Mouse (Mus musculus): ENCODE measurements around the gene Kxd1. TPM values are rescaled to one million over a fixed set of nuclear protein-coding genes. Genes with fewer than 3 reads are reported as not detected.
"Not testable (repeated sequence)": the region's sequence is repeated elsewhere in the genome, so short reads cannot be mapped to it uniquely, and the experiment has no call there.

The Kxd1 gene
- total RNA-seq, 2 experiments from 2014 or later = 67.7 to 74.7 TPM

DNA sequence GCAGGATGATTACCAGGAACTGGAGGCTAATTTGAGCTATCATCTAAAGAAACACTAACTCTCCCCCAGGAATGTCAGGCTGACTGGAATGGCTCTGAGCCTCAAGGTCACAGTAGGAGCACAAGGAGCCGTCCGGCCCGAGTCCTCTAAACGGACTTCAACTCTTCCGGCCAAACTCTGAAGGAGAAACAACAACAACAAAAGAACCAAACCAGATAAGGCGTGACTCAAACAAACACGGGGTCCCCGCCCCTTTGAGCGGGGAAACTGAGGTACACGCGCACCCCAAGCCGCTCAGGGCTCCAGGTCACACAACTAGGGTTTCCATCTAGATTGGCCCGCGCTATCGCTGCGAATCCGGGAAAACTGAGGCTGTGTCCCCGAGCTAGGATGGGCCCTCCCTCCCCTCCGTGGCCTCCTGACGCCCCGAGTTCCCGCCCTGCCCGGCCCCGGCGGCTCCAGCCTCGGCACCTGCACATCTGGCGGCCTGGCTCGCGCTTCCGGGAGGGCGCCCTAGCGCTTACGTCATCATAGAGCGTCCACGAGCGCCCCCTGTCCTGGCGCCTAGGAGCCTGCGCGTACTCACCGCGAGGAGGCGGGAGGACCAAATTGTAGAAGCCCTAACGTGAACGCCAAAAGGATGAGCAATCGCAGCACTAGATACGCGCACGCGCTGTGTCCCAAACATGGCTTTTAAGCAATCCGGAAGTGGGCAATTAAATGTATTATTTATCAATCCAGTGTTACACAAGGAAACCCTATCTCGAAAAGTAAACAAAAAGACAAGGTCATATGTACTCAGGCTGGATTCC, 5.0 kb downstream of the Kxd1 start:
- intact Hi-C loops (cut with DNase I) = no loop called here
- DNase-seq = peak; percentile 90 to 92

GRCm38 (mm10) chr8:70519606-70520005, 8.2 kb downstream of the Kxd1 start:
- intact Hi-C loops (cut with DNase I) = no loop called here
- no peak for DNase-seq

GRCm38 (mm10) chr8:70519043-70519442, 8.7 kb downstream of the Kxd1 start:
- no peak for DNase-seq
- intact Hi-C loops (cut with DNase I) = no loop called here

DNA sequence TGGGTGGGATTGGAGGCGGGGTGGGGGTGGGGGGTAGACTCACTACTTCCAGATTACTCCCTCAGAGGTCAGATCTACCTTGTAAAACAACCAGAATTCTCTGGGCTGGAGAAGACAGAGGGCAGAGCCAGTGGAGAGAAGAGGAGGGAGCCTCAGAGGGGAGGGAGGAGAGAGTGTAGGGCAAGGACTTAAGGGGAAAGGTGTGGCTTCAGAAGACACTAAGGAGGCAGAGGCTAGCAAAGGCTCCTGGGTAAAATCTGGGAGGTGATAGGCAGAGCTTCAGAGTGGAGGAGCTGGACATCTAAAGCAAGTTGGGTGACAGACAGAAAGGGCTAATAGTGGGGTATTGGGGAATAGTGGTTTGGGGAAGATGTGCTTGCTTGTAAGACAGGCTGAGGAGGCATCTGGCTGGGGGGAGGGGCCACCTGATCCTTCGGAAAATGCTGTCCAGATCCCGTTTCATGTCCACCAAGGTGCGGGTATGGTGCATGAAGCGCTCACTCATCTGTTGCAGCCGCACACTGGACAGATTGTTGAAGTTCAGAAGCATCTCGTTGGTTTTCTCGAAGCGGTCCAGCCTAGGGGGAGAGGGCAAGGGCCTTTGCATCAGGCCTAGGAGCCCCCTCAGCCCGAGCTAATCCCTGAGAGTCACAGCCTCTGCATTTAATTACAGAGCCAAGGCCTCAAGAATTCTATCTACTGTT, 9.7 kb downstream of the Kxd1 start:
- DNase-seq = no peak
- intact Hi-C loops (cut with DNase I) = no loop called here

DNA sequence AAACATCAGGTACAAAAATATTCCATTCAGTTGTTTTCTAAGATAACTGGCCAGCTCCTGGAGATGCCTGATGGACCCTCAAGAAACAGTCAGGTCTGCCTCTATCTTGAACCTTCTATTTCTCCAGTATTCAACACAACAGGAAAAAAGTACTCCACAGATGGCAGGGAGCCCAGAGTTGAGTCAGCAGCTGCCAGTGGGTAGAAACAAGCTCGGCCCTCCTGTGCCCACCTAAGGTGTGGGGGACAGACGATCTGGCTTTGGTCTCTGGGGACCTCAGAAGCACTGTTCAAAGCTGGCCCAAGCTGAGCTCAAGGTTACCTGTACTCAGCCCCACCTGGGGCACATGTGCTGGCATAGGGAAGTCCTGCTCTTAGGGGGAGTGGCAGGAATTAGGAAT, 14.3 kb downstream of the Kxd1 start:
- DNase-seq = no peak
- intact Hi-C loops (cut with DNase I) = no loop called here

DNA sequence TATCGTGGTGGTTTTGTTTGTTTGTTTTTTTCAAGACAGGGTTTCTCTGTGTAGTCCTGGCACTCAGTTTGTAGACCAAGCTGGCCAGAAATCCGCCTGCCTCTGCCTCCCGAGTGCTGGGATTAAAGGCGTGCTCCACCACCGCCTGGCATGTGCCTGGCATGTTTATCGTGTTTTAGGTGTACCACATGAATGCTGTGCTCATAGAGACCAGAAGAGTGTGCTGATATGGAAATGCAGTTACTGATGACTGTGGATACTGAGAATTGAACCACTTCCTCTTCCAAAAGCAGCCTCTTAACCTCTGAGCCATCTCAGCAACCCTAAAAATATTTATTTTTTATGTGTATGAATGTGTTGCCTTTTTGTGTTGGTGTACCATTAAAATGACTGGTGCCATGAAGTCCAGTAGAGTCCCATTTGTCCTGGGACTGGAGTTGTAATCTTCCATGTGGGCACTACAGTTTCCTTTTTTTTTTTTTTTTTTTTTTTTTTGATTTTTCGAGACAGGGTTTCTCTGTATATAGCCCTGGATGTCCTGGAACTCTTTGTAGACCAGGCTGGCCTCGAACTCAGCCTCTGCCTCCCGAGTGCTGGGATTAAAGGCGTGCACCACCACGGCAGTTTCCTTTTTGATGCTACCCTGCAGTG, 15.4 kb downstream of the Kxd1 start:
- DNase-seq = no peak
- intact Hi-C loops (cut with DNase I) = no loop called here

GRCm38 (mm10) chr8:70511770-70512169, 16.0 kb downstream of the Kxd1 start:
- intact Hi-C loops (cut with DNase I) = no loop called here
- no peak for DNase-seq

GRCm38 (mm10) chr8:70511174-70511573, 16.6 kb downstream of the Kxd1 start:
- intact Hi-C loops (cut with DNase I); DNase-seq: not testable (repeated sequence)

- intact Hi-C loops (cut with DNase I) = no loop called here
- peak; percentile 95 to 96 for DNase-seq
Observed at GRCm38 (mm10) chr8:70510228-70510915, 17.4 kb downstream of the Kxd1 start, which contains the start of gene Uba52. TSS of gene Uba52 (minus strand) at chr8:70510801.

DNA sequence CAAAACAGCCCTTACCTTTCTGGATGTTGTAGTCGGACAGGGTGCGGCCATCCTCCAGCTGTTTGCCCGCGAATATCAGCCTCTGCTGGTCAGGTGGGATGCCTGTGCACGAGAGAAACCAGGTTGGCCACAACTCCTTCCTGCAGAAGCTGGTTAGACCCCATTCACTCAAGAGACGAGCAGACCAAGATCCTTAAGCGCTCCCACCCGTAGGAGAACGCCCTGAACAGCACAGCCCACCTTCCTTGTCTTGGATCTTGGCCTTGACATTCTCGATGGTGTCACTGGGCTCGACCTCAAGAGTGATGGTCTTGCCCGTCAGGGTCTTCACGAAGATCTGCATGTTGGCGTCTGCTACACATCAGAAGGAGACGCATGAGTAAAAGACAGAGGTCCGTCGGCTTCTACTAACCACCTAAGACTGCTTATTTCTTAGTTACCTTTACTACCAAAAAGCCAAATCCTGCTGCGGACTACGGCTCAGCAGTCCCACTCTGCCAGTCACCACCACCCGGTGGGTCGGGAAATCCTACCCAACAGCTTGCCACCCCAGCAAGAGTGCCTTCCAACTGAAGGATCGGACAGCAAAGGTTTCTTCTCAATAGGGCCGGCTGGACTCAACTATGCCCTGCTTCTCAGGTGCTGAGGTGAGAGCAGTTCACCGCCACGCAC, 18.3 kb downstream of the Kxd1 start:
- DNase-seq = no peak
- intact Hi-C loops (cut with DNase I) = no loop called here

- no peak for DNase-seq
- intact Hi-C loops (cut with DNase I) = no loop called here
Observed at GRCm38 (mm10) chr8:70507027-70507393, 20.7 kb downstream of the Kxd1 start.

DNA sequence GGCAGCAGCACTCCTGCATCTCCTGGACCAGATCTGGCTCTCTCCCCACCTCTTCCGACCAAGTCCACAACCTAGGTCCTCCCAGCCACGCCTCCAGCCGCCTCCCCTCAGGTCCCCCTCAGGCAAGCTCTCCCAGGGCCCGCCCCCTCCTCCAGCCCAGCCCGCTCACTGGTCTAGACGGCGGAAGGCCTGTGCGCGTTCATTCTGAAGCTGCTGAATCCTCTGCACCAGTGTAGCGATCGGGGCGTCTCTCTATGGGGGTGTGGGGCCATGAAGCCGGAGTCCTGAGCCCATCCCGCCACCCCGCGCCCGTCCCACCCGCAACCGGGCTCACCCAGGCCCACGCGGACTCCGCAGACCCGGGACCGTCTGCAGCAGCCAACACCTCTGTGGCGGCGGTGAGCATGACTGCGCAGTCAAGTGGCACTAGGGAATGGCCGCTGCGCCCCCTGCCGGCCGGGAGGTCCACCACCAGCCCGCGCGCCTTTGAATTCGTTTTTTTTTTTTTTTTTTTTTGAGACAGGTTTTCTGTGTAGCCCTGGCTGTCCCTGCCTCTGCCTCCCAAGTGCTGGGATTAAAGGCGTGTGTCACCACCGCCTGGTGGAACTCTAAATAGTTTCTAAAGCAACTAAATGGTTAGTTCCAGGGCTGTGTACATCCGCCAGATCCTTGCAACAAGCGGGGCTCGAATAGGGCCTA, 21.3 kb downstream of the Kxd1 start, which contains the start of gene Rex1bd:
TSS of gene Rex1bd (minus strand) at position 425 of the 699 bp plus-strand sequence.
- DNase-seq = peak; percentile 88 to 95
- intact Hi-C loops (cut with DNase I) = no loop called here

DNA sequence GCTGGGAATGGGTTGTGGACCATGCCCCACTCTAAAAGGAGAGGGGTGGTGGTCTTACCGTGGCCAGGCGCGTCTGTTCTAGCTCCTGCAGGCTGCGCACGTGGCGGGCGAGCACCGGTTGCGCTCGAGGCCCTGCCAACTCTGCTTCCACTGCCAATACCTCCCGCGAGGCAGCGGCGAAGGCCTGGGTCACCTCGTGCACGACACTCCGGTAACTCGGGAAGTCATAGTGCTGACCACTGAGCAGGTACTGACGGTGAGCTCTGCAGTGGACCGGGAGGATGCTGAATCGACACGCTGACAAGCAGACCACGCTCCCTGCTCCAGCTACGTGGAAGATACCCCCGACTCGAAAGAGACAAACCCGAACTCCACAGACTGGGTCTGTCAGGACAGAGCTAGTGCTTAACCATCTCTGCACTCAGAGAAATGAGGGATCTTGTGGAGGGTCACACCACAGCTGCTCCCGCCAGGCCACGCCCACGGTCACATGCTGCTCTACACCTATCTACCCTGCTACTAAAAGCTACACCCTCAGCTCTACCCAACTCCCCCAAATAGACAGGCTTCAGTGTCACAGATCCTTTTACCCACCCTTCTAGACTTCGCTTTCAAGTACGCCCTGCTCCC, 21.9 kb downstream of the Kxd1 start:
- intact Hi-C loops (cut with DNase I) = loop anchor here (2.0 kb wide), 1 partner anchor 89 kb away; no protein-coding TSS in a partner anchor
- no peak for DNase-seq

- intact Hi-C loops (cut with DNase I) = loop anchor here (2.0 kb wide), 1 partner anchor 88 kb away; no protein-coding TSS in a partner anchor
- DNase-seq = peak; percentile 58 to 78
Observed at GRCm38 (mm10) chr8:70504851-70505250, 22.9 kb downstream of the Kxd1 start.

- intact Hi-C loops (cut with DNase I) = loop anchor here (2.0 kb wide), 1 partner anchor 88 kb away; no protein-coding TSS in a partner anchor
- peak; percentile 73 for DNase-seq
Observed at GRCm38 (mm10) chr8:70504291-70504716, 23.5 kb downstream of the Kxd1 start.

GRCm38 (mm10) chr8:70503062-70503750, 24.6 kb downstream of the Kxd1 start:
- intact Hi-C loops (cut with DNase I) = loop anchor here (1.0 kb wide), 1 partner anchor 120 kb away; no protein-coding TSS in a partner anchor
- DNase-seq = peak; percentile 69 to 71

DNA sequence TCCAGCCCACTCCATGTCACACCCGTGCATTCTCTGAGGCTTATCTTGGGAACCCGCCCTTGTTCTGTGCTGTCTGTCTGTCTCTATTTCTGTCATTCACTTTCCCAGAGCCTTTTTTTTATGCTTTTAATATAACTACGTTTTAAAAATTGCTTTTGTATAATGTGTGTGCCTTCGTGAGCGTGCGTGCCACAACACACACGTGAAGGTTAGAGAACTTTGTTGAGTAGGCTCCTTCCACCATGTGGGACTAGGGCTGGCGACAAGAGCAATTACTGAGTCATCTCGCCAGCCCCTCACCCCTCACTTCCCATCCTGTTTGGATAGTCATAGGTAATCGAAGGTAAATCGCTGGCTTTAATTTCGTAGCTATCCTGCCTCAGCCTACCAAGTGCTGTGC, 25.2 kb downstream of the Kxd1 start:
- no peak for DNase-seq
- intact Hi-C loops (cut with DNase I) = no loop called here
